Mouse (Mus musculus) monocyte, adult 2 months (primary cell): Measurements from ENCODE around the gene Spag17.

ENCODE experiments used
- DNase-seq, 2 experiments: peaks; one replicate each; pipeline ENCODE4 v3.0.0; 2022; ENCODE audit warnings: low spot score in 2 of 2, low read depth in 1 of 2

Spag17 gene

GRCm38 (mm10) chr3:99964345-99964744, 79.1 kb downstream of the Spag17 start:
- no peak for DNase-seq

GRCm38 (mm10) chr3:99965863-99966262, 80.7 kb downstream of the Spag17 start:
- DNase-seq: no peak

- no peak for DNase-seq
These were observed 81.1 kb downstream of the Spag17 start for GRCm38 (mm10) chr3:99966285-99966684.

GRCm38 (mm10) chr3:99970766-99971165, 85.6 kb downstream of the Spag17 start:
- DNase-seq: no peak

GRCm38 (mm10) chr3:99981046-99981445, 95.8 kb downstream of the Spag17 start:
- DNase-seq: no peak

GRCm38 (mm10) chr3:100004676-100005075, 119.5 kb downstream of the Spag17 start:
- no peak for DNase-seq

GRCm38 (mm10) chr3:100009807-100010206, 124.6 kb downstream of the Spag17 start:
- no peak for DNase-seq

- no peak for DNase-seq
These were observed 128.9 kb downstream of the Spag17 start for GRCm38 (mm10) chr3:100014110-100014509.

GRCm38 (mm10) chr3:100031291-100031690, 146.1 kb downstream of the Spag17 start:
- DNase-seq: no peak

GRCm38 (mm10) chr3:100032969-100033368, 147.8 kb downstream of the Spag17 start:
- DNase-seq: no peak

- no peak for DNase-seq
These were observed 149.3 kb downstream of the Spag17 start for GRCm38 (mm10) chr3:100034366-100034956.

- no peak for DNase-seq
These were observed 149.9 kb downstream of the Spag17 start for GRCm38 (mm10) chr3:100035097-100035496.

GRCm38 (mm10) chr3:100036846-100037245, 151.6 kb downstream of the Spag17 start:
- DNase-seq: no peak

GRCm38 (mm10) chr3:100074406-100074805, 189.2 kb downstream of the Spag17 start:
- DNase-seq: no peak

GRCm38 (mm10) chr3:100102386-100103092, 217.3 kb downstream of the Spag17 start:
- DNase-seq: no peak

GRCm38 (mm10) chr3:100106736-100107135, 221.5 kb downstream of the Spag17 start:
- DNase-seq: no peak

GRCm38 (mm10) chr3:100118681-100119080, 233.5 kb downstream of the Spag17 start:
- no peak for DNase-seq

- DNase-seq: no peak
These were observed 236.8 kb downstream of the Spag17 start for GRCm38 (mm10) chr3:100121961-100122360.

- no peak for DNase-seq
These were observed 237.2 kb downstream of the Spag17 start for GRCm38 (mm10) chr3:100122445-100122844.

- peak in 1 of 2 experiments; percentile 9 for DNase-seq
These were observed 275.7 kb downstream of the Spag17 start for GRCm38 (mm10) chr3:100160682-100161445.

- no peak for DNase-seq
These were observed 276.6 kb downstream of the Spag17 start for GRCm38 (mm10) chr3:100161665-100162314.
